Mouse (Mus musculus) T-cell, adult 2 months (primary cell): ENCODE results near the gene Galr3.
"Not testable (repeated sequence)": the region's sequence is repeated elsewhere in the genome, so short reads cannot be mapped to it uniquely, and the experiment has no call there.

Experiments
- DNase-seq: peaks from one replicate; pipeline ENCODE4 v3.0.0; 2022; ENCODE audit warnings: low spot score

The Galr3 gene

DNA sequence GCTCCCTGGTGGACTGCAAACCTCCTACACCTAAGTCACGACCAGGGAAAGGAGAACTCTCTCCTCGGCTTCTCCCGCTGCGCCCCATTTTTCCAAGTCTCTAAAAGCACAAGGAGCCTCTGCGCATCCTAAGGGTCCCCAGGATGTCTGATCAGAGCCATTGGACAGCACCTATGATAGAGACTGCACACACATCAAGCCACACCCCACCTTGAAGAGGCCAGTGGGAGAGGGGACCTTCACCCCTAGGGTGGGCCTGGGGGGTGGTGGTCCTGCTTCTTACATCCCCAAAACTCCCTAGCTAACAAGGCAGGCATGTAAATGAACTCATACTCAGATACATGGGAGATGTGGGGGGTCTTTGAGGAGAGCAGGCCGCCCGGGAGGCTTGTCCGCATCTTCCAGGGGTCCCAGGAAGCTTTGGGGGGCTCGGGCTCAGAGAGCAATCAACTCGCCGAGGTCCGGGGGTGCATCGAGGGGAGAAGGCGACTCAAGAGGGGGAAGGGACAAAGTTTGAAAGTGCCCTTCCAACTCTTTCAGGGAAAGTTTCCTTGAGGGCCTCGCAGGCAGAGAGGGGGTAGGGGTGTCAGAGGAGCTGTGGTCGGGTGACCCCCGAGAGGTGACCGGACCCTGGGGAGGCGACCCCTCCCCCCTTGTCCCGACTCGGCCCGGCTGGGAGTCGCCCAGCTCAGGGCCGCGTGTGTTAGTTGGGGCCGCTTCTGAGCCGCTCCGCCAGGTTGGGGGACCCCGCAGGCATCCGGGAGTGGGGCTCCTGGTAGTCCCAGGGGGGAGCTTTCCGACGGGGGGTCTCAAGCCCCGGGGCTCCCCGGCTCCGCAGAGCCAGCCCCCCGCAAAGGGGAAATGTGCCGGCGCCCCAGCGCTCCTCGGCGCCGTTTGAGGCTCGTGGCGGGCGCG is 14.1 kb upstream of the Galr3 start:
- no peak for DNase-seq

DNA sequence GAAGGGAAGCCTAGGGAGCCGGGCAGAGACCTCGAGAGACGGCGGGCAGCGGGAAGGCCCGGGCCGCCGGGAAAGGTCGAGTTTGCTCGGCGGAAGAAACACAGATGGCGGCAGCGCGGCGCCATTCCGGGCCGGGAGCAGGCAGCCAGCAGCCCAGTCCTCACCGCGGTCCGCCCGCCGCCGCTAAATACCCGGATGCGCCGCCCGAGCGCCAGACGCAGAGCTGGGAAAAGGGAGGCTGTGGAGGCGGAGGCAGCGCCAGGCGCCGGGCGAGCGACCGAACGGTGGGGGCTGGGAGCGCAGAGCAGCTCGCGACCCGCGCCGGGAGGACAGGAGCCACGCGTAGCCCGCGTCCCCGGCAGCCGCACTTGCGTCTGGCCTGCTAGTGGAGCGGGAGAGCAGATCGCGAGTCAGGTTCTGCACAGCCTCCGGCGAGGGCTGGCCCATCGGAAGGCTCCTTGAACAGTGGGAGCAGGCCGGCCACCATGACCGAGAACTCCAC is 13.4 kb upstream of the Galr3 start, which contains the start of gene H1f0:
Gene H1f0 (plus strand): TSS at position 214 of the 502 bp plus-strand sequence.
- DNase-seq: peak; percentile 85

DNA sequence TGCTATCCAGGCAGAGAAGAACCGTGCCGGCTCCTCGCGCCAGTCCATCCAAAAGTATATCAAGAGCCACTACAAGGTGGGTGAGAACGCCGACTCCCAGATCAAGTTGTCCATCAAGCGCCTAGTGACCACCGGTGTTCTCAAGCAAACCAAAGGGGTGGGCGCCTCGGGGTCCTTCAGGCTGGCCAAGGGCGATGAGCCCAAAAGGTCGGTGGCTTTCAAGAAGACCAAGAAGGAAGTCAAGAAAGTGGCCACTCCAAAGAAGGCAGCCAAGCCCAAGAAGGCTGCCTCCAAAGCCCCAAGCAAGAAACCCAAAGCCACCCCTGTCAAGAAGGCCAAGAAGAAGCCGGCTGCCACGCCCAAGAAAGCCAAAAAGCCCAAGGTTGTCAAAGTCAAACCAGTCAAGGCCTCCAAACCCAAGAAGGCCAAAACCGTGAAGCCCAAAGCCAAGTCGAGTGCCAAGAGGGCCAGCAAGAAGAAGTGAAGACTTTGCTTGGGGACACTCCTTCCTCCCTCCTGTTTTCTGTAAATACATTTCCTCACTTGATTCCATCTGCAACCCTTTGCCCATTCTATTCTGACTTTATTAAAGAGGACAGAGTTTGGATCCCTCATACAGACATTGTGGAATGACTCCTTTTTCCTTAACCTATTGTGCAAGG is 12.7 kb upstream of the Galr3 start:
- DNase-seq: no peak

DNA sequence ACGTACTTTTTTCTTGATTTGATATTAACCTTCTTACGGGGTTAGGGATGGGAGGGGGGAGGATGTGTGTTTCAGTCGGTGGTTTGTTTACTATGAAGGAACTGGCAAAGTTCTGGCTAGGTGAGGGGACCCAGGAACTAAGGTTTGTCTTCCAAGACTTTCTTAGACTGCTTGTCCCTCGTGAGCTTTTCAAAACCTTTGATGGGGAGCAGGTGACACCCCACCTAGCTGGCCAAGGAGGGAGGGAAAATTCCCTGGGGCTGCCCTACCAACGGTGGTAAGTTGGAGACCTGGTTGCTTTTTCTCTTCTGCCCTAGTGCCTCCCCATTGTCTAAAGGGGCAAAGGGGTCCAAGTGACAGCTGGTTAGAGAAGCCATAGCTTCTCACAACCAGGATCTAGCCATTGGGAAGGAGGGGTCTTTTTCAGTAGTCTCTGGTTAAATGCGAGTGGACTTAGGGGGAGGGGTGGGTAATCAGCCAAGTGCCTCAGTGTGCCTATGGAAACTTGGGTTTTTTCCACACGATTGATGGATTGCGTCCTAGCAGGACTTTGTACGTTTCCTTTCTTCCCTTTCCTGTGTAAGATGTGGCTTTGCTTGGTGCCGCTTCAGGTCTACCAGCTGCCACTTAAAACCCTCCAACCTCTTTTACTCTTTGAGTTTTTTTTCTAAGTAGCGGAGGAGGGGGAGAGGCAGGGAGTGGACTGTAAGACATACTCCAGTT is 12.0 kb upstream of the Galr3 start:
- DNase-seq: no peak

DNA sequence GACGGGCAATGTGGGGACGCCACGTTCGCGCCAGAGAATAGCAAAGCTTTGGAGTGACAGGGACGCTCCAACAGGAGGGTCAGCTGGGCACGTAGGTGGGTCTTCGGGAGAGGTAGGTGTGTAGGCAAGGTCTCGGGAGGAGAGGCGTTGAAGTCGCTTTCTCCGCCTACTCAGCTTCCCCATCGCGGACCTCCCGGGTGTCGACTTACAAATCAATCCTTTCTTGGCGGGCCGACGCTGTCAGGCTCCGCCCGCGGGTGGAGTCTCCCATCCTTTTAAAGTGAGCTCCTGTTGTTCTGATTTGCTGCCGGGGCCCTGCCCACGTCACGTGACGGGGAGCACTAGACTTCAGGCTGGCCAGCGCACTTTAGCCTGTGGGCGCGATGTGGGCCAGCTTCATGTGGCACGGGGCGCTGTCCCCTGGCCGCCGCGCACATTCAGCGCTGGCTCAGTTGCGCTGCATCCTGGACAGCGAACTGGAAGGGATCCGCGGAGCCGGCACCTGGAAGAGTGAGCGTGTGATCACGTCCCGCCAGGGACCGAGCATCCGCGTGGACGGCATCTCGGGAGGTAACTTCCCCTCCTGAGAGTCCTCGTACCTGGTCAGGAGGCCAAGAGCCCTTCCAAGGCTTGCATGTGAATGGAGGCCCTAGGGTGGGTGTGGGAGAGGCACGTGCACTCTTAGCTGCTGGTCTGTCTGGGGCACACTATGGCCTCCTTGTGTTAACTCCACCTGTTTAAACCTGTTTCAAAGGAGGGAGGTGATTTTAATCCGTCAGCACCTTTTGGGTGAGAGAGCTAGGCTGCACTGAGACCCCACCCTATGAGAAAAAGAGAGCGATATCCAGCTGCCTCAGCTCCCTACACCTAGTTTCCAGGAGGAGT is 10.9 kb upstream of the Galr3 start:
- DNase-seq: peak; percentile 55

DNA sequence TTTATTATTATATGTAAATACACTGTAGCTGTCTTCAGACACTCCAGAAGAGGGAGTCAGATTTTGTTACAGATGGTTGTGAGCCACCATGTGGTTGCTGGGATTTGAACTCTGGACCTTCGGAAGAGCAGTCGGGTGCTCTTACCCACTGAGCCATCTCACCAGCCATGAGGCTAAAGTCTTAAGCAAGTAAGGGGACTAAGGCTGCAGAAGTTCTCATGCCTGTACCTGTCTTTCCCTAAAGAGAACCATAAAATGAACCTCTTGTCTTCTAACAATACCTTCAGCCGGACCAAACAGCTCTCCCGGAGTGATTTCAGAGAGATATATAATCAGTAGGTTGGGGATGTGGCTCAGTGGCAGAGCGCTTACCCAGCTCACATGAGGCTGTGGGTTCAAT is 9.8 kb upstream of the Galr3 start:
- DNase-seq: not testable (repeated sequence)

DNA sequence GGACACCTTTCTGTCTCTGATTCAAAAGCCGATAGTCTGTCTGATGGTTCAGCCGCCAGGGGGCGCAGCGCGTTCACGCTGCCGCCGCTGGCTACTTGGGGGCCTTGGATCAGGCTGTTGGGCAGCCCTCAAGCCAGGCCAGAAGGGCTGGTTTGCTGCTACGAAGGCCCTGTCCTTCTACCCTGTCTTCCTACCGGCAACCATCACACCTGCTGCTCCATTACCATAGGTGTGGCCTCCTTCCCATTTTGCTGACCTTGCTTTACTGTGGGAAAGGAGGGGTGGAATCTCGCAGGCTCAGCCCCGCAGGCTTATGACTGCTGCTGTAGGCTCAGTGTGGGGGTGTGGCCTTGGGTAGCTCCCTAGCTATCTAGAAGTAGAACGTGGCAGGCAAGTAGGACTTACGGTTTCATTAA is 3.8 kb upstream of the Galr3 start:
- DNase-seq: peak; percentile 53

DNA sequence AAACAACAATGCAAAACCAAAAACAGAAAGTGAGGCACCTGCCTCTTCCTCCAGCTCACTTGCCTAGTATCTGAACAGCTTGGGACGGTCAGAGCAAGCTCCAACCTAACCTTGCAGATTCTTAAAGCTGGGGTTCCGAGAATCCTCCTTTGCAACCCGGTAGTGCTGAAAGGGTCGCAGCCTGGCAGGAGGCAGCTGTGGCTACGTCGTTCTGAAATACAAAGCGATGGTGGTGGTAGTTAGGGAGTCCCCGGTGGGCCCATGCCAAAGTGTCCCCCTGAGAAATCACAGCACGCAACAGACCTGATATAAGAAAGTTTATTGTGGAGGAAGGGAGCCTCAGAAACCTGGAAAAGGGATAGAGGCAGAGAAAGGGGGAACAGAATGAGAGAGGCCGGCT is 3.4 kb upstream of the Galr3 start:
- DNase-seq: no peak

DNA sequence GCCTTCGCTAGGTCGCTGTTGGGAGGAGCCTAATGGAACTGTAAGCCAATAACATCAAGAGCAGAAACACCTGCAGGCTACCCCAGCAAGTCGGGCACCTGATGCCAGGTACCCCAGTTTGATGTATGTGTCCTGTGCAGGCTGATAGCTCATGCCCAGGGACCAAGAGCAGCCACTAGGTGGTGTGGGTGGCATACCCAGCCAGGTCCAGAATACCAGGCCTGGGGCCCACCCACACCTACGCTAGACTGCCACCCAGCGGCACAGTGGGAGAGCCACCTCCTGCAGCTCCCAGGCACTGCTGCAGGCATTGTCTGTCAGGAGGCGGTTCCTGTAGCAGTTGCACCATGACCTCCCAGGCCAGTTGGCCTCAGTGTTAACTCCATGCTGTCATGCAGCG is 2.8 kb upstream of the Galr3 start:
- DNase-seq: peak; percentile 88

DNA sequence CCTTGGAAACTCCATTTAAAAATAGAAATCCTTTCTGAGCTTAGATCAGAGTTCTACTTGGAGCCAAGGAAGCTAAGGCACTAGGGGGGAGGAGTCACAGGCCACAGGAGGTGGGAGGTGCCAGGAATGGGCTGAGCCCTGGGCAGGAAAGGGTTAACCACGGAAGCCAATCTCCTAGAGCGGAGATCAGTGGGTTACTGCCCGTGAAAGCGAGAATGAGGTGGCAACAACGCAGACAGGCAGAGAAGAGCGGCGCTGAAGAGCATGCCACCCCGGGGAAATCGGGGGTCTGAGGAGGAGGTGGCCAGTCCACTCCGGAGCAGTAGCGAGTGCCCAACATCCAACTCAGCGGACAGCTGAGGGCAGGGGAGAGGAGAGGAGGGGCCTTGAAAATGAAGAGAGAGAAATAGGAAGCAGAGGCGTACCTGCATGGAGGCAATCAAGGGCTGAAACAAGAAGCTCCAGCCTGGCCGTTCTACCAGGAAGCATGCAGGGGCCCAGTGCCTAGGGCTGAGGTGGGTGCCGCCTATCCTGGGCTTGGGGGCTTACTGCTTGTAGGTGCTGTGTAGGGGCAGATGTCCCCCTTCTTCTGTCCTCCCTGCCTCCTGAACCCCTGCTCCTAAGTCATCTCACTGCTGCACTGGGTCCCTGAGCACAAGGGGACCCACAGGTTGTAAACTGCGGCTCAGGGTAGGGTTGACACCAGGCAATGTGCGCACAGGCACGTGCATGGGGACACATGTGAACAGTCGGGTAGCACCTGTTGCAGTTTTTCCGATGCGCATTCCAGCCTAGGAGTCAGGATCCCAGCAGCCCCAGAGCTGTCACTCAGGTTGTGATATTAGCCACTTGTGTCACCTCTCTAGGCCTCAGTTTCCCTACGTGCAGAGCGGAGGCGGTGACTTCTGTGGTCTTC is 926 bp upstream of the Galr3 start:
- DNase-seq: no peak

DNA sequence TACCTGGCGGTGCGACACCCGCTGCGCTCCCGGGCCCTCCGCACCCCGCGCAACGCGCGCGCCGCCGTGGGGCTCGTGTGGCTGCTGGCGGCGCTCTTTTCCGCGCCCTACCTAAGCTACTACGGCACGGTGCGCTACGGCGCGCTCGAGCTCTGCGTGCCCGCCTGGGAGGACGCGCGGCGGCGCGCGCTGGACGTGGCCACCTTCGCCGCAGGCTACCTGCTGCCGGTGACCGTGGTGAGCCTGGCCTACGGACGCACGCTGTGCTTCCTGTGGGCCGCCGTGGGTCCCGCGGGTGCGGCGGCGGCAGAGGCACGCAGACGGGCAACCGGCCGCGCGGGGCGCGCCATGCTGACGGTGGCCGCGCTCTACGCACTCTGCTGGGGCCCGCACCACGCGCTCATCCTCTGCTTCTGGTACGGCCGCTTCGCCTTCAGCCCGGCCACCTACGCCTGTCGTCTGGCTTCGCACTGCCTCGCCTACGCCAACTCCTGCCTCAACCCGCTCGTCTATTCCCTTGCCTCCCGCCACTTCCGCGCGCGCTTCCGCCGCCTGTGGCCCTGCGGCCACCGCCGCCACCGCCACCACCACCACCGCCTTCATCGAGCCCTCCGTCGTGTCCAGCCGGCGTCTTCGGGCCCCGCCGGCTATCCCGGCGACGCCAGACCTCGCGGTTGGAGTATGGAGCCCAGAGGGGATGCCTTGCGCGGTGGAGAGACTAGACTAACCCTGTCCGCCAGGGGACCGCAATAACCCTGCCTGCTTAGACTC is 1.2 kb downstream of the Galr3 start:
- no peak for DNase-seq

- DNase-seq: no peak
Measured at GRCm38 (mm10) chr15:79044837-79045236, 3.2 kb downstream of the Galr3 start.

DNA sequence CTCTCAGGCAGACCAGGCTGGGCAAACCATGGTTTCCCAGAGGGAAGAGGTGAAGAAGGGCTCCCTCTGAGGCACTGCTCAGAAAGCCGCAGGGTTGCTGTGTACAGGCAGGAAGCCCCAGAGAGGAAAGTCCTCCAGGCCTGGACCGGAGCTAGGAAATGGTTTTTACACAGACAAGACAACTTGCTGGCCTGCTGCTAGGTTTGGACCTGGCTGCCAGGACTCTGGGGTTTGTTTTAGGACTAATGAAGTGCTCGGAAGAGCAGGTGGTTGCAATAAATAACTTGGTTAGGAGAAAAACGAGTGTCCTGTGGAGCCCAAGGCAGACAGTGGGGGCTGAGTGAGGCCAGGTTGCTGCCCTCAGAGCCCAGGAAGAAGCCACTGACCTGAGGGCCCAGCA is 6.5 kb downstream of the Galr3 start:
- no peak for DNase-seq

- DNase-seq: no peak
Measured at GRCm38 (mm10) chr15:79050160-79050845, 8.6 kb downstream of the Galr3 start.

DNA sequence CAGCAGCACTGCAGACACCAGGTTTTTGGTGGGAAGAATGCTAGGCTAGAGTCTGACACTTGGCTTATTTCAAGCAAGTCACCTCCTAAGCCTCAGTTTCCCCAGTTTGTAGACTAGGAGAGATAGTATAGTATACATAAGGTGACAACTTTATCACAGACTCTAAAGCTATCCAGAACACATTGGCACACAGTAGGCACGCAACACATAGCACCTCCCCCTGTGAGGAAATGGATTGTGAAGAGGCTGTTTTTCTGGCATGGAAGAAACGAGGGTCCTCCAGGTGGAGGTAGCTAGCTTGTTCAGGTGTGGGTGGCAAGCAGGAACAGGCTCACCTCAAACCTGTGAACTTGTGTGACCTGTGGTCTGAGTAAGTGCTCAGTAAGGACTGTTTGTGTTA is 9.3 kb downstream of the Galr3 start:
- no peak for DNase-seq

- DNase-seq: no peak
Measured at GRCm38 (mm10) chr15:79051461-79052360, 10.0 kb downstream of the Galr3 start.

- DNase-seq: no peak
Measured at GRCm38 (mm10) chr15:79052366-79052765, 10.7 kb downstream of the Galr3 start.

DNA sequence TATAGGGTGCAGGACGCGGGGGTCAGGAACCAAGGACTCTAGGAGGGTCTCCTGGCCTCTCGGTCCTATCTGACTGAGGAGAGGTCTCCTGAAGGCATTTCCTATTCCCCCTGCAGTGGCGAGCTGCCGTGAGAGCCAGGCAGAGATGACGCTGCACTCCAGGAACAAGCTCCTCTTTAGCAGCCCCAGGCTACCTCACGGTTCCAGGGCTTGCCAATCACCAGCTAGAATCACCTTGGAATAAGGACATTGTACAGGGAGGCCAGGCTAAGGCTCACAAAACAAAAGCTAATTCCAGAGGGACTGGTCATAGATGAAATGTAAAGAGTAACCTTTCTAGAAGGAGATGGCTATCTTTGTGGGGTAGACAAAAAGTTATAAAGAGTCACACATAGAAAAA is 14.9 kb downstream of the Galr3 start:
- DNase-seq: no peak
